Mouse (Mus musculus) adrenal gland, postnatal 4 days (tissue): Measurements from ENCODE around the gene Phc2. TPM values are rescaled to one million over a fixed set of nuclear protein-coding genes. Genes with fewer than 3 reads are reported as not detected.

ENCODE experiments used
- DNase-seq, 2 experiments: peaks; one replicate each; pipeline ENCODE4 v3.0.0; 2021 to 2022; ENCODE audit warnings: low spot score in 2 of 2, mixed read lengths in 2 of 2
- total RNA-seq, 2 experiments: library from RNA; stranded (reverse); gene quantifications; 2 replicates each; pipeline ENCODE4 v1.2.3; 2021

Phc2 gene
- total RNA-seq, 2 experiments from 2014 or later, result 91.8 to 95.1 TPM

- no peak for DNase-seq
Measured at GRCm38 (mm10) chr4:128688976-128689375, 34.5 kb downstream of the Phc2 start.

DNA sequence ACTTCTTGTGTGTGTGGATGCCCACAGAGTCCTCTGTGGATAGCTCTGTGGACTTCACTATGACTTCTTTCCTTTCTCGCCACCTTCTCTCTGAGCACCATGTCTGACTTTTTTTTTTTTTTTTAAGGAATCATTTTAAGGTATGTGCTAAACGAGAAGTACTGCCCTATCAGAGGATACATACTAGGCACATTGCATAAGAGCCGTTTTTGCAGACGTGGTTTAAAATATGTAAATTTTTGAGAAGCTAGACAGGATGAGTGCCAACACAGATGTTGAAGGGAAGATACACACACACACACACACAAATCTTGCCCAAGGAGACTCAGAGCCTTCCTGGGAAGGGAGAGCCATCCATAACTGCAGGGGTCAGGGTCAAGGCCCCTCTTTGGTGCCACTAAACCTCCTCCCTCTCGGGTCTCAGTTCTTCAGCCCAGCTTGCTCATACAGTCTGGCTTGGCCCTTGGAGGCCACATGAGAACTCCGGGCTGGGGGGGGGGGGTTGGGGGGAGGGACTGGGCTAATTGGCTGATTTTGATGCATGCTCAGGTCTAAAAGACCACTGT lies 35.3 kb downstream of the Phc2 start:
- no peak for DNase-seq

GRCm38 (mm10) chr4:128691195-128691594 lies 36.7 kb downstream of the Phc2 start:
- DNase-seq, result no peak

GRCm38 (mm10) chr4:128692149-128692925 lies 37.8 kb downstream of the Phc2 start:
- no peak for DNase-seq

DNA sequence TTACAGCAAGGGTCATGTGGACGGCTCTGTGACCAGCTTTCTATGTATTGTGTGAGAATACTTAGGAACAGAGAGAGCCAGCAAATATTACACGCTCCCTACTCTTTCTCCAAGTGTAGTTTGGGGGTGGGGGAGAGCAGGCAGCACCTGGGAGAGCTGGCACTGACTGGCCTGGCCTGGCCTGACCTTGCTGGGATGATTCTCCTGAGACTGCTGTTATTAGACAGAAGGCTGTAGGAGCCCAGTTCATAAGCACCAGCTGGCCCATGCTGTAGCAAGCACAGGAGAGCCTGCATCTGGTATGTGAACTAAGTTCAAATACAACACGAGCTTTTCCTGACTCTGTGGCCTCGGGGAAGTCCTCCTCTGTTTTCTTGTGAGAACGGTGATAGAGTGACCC lies 38.7 kb downstream of the Phc2 start:
- no peak for DNase-seq

- DNase-seq, result no peak
Measured at GRCm38 (mm10) chr4:128694315-128694714, 39.8 kb downstream of the Phc2 start.

DNA sequence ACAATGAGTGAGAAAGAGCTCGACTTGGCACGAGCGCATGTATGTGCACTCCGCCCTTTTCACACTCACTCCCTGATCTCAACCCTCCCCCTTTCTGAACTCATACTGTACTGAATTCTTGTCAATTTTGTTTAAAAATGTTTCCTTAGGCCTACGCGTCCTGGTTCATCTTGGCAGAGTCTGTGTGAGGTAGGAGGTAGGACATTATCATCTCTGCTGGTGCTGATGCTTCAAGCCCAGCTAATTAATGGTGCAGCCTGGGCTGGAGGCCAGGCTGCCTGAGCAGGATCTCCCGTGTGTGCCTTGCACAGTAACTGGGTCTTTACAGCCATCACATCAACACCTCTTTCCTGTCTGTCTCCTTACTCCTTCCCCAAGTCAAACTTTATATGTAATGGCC lies 40.6 kb downstream of the Phc2 start:
- DNase-seq, result no peak

DNA sequence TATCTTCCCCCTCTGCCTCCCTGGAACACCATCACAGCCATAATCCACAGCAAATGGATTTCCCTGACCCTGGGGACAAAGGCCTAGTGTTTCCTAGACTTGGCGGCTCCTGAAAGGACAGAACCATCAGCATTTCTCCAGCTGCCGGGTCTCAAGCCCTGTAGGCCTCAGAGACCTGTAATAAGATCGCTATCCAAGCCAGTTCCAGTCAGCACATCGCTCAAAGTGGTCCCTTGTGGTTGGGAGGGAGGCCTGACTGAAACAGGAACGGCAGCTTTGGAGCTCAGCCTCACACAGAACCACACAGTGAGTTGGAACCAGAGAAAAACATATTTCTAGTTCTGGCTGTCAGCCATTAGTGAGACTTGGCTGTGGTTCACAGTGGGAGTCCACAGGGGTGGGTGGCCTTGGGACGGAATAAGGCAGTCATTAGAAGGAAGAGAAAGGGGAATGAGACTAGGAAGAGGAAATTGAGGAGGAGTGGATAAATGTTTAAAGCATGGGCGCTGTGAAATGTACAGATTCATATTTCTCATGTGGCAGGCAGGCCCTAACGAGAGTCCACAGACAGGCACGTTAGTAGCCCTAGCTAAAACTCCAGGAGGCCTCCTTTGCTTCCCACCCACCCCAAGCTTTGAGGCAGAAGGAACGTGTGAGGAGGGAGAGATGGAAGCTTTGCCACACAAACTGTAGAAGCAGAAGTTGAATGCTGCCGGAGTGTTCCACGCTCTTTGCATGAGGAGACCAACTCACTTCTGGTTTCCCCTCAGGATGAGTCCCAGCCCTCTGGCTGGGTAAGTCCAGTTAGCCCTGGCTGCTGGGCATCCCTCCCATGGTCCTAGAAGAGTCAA lies 43.7 kb downstream of the Phc2 start:
- DNase-seq, result peak in 1 of 2 experiments; percentile 34

DNA sequence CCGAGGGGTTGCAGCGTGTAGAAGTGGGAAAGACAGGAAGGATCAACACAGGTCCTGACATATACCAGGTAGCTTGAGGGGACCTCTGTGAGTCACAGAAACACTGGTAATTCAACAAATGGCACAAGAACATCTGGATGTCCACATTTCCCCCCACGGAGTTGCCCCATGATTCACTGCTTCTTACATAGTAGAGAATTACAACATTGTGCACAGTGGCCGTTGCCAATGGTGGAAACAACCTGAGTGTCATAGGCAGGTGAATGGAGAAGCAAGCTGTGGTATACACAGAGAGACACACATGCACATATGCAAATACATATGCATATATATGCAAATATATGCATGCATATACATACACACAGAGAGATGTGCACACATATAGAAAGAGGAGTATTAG lies 45.4 kb downstream of the Phc2 start:
- DNase-seq, result no peak

DNA sequence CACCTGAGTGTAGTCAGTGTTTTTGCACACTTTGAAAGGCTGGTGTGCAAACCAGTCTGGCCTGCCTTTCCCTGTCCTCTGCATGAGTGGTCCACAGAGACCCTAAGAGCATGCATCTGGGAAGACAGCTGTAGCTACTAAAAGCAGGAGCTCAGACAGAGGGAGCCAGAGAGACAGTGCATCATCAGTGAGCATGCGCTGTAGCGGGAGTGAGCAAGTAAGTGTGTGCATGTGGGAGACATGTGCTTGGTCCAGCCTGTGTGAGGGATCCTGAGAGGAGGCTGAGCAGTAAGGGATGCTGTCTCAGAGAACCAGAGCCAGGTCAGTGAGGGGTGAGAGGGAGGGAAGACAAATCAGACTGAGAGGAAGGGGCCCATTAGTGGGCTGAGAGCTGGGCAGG lies 46.0 kb downstream of the Phc2 start:
- DNase-seq, result no peak

DNA sequence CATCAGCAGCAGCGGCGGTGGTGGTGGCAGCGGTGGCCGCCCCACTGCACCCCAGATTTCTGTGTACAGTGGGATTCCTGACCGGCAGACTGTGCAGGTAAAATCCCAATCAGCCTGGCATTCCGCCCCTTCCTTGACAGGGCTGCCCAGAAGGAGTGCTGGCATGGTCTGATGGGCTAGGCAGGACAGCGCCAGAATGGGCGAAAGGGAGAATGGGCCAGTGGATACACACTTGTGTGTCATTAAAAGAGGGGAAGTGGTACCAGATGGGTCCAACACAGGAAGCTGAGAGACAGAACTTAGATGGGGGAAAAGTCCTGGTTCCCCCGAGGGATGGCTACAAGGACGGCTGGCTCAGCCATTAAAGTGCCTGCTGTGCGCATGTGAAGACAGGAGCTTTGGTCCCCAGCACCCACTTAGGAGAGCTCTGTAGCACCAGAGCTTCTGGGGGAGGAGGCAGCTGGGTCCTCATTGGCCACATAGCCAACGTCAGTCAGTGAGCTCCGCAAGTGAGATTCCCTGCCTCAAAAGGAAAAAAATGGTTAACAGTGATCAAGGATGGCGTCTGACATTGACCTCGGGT lies 50.7 kb downstream of the Phc2 start:
- no peak for DNase-seq

- DNase-seq, result no peak
Measured at GRCm38 (mm10) chr4:128706626-128707025, 52.1 kb downstream of the Phc2 start.

DNA sequence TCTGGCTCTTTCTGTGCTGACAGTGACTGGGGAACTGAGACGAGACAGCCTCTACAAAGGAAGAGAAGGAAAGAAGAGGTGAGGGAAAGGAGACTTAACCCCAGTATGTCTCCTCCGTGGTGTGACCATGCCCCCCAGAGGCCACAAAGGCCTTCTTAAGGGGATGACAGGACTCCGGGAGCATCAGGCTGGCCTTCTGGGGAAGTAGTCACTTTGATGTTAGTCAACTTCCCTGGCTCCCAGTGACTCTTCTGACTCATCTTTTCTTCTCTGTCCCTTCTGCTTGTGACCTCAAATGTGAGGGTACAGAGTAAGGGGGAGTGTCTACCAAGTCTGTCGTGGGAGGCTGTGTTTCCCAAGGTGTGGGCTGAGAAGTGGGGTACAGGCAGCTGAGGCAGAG lies 52.9 kb downstream of the Phc2 start:
- no peak for DNase-seq

DNA sequence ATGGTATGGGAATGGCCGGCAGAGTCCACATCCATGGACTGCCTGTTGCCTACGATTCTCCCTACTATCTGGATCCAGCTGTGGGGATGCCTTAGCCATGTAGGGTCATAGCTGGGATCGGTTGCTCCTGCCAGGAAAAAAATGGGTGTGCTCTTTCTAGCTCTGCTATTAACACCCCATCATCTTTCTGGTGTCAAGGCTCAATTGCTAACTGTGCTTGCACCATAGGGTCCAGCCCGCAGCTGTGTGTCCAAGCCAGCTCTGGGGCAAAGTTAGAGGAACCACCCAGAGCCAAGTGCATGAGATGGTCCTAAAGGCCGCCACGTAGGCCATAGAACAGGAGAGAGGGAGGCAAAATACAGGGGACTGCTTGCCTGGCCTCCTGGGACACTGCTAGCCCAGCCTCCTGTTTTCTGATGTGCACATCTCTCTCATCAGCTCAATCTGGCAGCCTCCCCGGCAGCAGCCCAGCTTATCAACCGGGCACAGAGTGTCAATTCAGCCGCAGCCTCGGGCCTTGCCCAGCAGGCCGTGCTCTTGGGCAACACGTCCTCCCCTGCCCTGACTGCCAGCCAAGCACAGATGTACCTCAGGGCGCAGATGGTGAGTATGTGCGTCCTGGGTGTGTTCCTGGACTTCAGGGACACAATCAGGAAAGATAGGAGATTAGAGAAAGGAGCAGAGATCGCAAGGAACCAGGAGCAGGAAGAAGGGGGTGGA lies 54.7 kb downstream of the Phc2 start:
- no peak for DNase-seq

DNA sequence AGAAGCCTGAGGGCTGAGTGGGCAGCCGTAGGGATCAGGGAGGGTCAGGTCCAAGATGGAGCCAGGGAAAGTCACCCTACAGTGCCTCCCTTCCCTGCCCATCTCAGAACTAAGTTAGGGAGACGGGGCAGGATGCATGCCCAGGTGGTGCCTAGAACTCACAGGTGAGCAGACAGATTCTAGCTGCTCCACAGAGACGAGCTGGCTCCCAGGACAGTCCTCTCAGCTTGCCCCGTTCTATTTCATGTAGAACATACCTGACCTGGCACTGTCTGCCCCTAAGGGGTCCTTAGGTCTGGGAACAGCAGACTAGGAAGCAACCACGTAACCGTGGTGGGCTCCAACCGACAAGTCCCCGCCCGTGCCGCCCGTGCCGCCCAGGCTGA lies 55.3 kb downstream of the Phc2 start:
- DNase-seq, result no peak

DNA sequence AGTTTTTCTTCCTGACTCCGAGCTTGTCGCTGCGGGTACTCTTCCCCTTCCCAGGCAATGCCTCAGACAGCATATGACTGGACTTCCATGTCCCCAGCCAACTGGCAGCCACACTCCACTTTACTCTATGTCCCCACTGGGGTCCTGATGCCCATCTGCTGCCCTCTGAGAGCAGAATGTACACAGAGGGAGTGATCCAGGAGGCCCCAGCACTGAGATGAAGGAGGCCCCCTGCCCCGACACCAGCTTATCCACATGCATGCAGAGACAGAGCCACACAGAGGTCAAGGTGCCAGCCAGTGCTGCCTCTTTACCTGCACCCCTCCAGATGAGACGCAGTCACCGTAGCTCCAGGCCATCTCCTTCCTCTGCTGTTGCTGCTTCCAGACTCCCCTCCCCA lies 55.8 kb downstream of the Phc2 start:
- DNase-seq, result no peak

- no peak for DNase-seq
Measured at GRCm38 (mm10) chr4:128710800-128711199, 56.3 kb downstream of the Phc2 start.

DNA sequence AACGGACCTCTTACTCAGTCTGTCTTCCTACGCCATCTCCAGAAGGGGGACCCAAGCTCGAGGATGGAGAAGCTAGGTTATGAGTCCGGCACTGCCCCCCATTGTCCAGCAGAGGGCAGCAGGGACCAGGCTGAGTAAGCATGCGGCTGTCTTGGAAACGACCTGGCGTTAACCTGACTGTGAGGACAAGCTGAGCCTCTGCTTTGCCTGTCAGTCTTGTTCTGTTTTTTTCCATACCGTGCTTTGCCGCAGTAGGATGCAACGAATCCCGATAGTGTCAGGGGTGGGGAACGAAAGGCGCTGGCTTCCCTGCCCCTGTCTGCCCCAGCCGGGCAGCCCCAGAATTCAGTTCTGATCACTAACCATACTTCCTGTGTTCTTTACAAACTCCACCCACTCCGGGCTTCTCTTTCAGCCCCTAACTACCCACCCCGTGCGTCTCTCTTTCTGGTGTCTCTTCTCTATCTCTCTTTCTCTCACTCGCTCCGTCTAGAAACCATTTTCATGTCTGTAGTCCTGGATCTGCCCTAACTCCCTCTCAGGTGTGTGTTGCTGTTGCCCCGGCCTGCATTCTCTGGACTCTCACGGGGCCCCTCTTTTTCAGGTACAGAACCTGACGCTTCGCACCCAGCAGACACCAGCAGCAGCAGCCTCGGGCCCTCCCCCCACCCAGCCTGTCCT lies 57.1 kb downstream of the Phc2 start:
- DNase-seq, result peak; percentile 71 to 86

DNA sequence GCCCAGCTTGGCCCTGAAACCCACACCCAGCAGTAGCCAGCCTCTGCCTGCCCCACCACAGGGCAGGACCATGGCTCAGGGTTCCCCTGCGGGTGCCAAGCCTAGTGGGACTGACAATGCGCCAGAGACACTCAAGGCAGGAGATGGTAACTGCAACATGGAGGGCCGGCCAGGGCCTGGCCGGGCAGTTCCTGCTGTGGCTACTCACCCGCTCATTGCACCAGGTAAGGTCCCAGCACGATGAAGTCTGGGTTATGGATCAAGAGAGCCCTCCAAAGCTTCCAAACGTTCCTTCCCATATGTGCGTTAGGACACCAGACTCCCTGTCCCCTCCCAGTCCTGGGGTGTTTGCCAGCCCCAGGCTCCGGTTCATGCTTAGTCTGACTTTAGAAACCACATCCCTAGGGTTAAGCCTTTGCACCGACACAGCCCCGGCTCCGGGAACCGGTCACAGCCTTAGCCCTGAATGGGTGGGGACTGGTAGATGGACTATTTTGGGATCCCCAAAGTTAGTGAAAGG lies 57.7 kb downstream of the Phc2 start:
- DNase-seq, result no peak

- no peak for DNase-seq
Measured at GRCm38 (mm10) chr4:128712941-128713340, 58.4 kb downstream of the Phc2 start.
